Mouse (Mus musculus) liver, embryonic 15.5 days (tissue): ENCODE results near the gene Xlr3a. TPM values are rescaled to one million over a fixed set of nuclear protein-coding genes. Genes with fewer than 3 reads are reported as not detected.

Source experiments
- ATAC-seq: fragments of 200-750 bp; cut with Nextera tagmentation; 2 replicates; pipeline ENCODE4 v1.8.0; 2017; ENCODE audit warnings: moderate number of reproducible peaks, mild to moderate bottlenecking, moderate library complexity; ENCODE audit not compliant: insufficient read depth
- H3K27ac ChIP-seq: fragments of 300-500 bp; sonication (generic); replicated peaks from 2 replicates; pipeline ENCODE4 v1.5.1; 2015; ENCODE audit warnings: mild to moderate bottlenecking, inconsistent platforms
- H3K27me3 ChIP-seq: fragments of 300-500 bp; sonication (generic); 2 replicates; pipeline ENCODE4 v1.6.1; 2015; ENCODE audit warnings: mild to moderate bottlenecking, inconsistent platforms
- H3K36me3 ChIP-seq: fragments of 300-500 bp; sonication (generic); replicated peaks from 2 replicates; pipeline ENCODE4 v1.6.1; 2015; ENCODE audit warnings: moderate library complexity, mild to moderate bottlenecking, inconsistent platforms
- H3K4me1 ChIP-seq: fragments of 300-500 bp; sonication (generic); replicated peaks from 2 replicates; pipeline ENCODE4 v1.6.1; 2015; ENCODE audit warnings: inconsistent platforms
- H3K4me2 ChIP-seq: fragments of 300-500 bp; sonication (generic); 2 replicates; pipeline ENCODE4 v1.6.1; 2015; ENCODE audit warnings: moderate library complexity, mild to moderate bottlenecking, inconsistent platforms
- H3K4me3 ChIP-seq: fragments of 300-500 bp; sonication (generic); replicated peaks from 2 replicates; pipeline ENCODE4 v1.5.1; 2015; ENCODE audit warnings: mild to moderate bottlenecking, inconsistent platforms
- H3K9ac ChIP-seq: fragments of 300-500 bp; sonication (generic); 2 replicates; pipeline ENCODE4 v1.6.1; 2015; ENCODE audit warnings: moderate library complexity, mild to moderate bottlenecking, inconsistent platforms
- H3K9me3 ChIP-seq: fragments of 300-500 bp; sonication (generic); replicated peaks from 2 replicates; pipeline ENCODE4 v1.6.1; 2016; ENCODE audit warnings: inconsistent platforms
- WGBS: fragments of 180-500 bp; shearing (Covaris S2); methylation state at CpG from one replicate; pipeline ENCODE4 v1.1.7; 2015; ENCODE audit warnings: mixed read lengths; ENCODE audit not compliant: insufficient replicate concordance; 5-methylcytosine and 5-hydroxymethylcytosine counted together
- polyA plus RNA-seq: library from polyadenylated mRNA; unstranded; fragments of >200 nt; fragmentation: Nextera tagmentation; extraction: Ambion mirVana; gene quantifications from 2 replicates; pipeline ENCODE4 v1.2.1, GENCODE M21; 2015

Xlr3a gene
- polyA plus RNA-seq, 1 experiment from 2014 or later, result 2.4 TPM

- H3K4me3 ChIP-seq, result no peak overlapping the region
- peak; percentile 67 for ATAC-seq
- H3K9me3 ChIP-seq, result no peaks in the 10 kb centered on the region
- no peak overlapping the region for H3K27ac ChIP-seq
- no peaks in the 10 kb centered on the region for H3K36me3 ChIP-seq
- 13% methylated on average over 14 of the region's 14 CpGs for WGBS
- H3K27me3 ChIP-seq, result no peaks in the 10 kb centered on the region
- peak overlapping the region; percentile 25 for H3K4me2 ChIP-seq
- H3K4me1 ChIP-seq, result no peaks in the 10 kb centered on the region
- H3K9ac ChIP-seq, result no peak overlapping the region
Measured at GRCm38 (mm10) chrX:73053860-73054563, 42.9 kb downstream of the Xlr3a start.

- Histone ChIP-seq H3K27ac (no peak overlapping the region), H3K4me3 (no peak overlapping the region), H3K27me3 (peaks cover 7% of the 10 kb centered on the region; the same call in 1 of the 2 replicates), H3K9ac (no peak overlapping the region), H3K4me1 (no peaks in the 10 kb centered on the region), H3K4me2 (no peak overlapping the region), H3K9me3 (no peaks in the 10 kb centered on the region), H3K36me3 (no peaks in the 10 kb centered on the region)
- no peak for ATAC-seq
- 60% methylated on average over 12 of the region's 12 CpGs for WGBS
Measured at GRCm38 (mm10) chrX:73039666-73040065, 57.2 kb downstream of the Xlr3a start.

- Histone ChIP-seq H3K4me3 (no peak overlapping the region), H3K27me3 (peaks cover 7% of the 10 kb centered on the region; the same call in 1 of the 2 replicates), H3K9me3 (no peaks in the 10 kb centered on the region), H3K4me2 (no peak overlapping the region), H3K36me3 (no peaks in the 10 kb centered on the region), H3K27ac (no peak overlapping the region), H3K9ac (no peak overlapping the region), H3K4me1 (no peaks in the 10 kb centered on the region)
- 58% methylated on average over 8 of the region's 8 CpGs for WGBS
- no peak for ATAC-seq
Measured at GRCm38 (mm10) chrX:73038831-73039230, 58.1 kb downstream of the Xlr3a start.

- 49% methylated on average over 1 of the region's 1 CpGs for WGBS
- Histone ChIP-seq H3K36me3 (no peaks in the 10 kb centered on the region), H3K9ac (no peak within 1 kb of the TSS), H3K27me3 (peaks cover 7% of the 10 kb centered on the region; the same call in 1 of the 2 replicates), H3K4me3 (no peak within 1 kb of the TSS), H3K9me3 (no peaks in the 10 kb centered on the region), H3K4me2 (no peak within 1 kb of the TSS), H3K4me1 (no peaks in the 10 kb centered on the region), H3K27ac (no peak within 1 kb of the TSS)
- ATAC-seq, result no peak
Measured at GRCm38 (mm10) chrX:73037003-73037402, 59.9 kb downstream of the Xlr3a start, which contains the start of gene Pnma5. Gene Pnma5, minus strand, starts transcription at chrX:73037103.

Other genes starting within 250 kb of the Xlr3a start
- 21.0 and 25.5 TPM in 2 replicates for gene Cetn2, start 178.7 kb downstream of the Xlr3a start, polyA plus RNA-seq
- gene Nsdhl, start 178.5 kb downstream of the Xlr3a start, polyA plus RNA-seq, result 26.1 and 26.7 TPM in 2 replicates
- gene Zfp185, start 109.8 kb downstream of the Xlr3a start, polyA plus RNA-seq, result 1.2 TPM in 2 replicates
- 0.06 TPM in 1 of 2 replicates, not detected in the other for gene Pnma5, start 60.0 kb downstream of the Xlr3a start, polyA plus RNA-seq
- gene Pnma3, start 32.3 kb downstream of the Xlr3a start, polyA plus RNA-seq, result not detected in 2 replicates
- 0.68 and 1.4 TPM in 2 replicates for gene Xlr4a, start 14.6 kb downstream of the Xlr3a start, polyA plus RNA-seq
- gene Gm14685, start 20.0 kb upstream of the Xlr3a start, polyA plus RNA-seq, result 0.12 and 0.17 TPM in 2 replicates
- not detected in 2 replicates for gene Xlr5b, start 51.7 kb upstream of the Xlr3a start, polyA plus RNA-seq
- gene DXBay18, start 52.4 kb upstream of the Xlr3a start, polyA plus RNA-seq, result 0.12 and 0.28 TPM in 2 replicates
- gene Spin2d, start 79.9 kb upstream of the Xlr3a start, polyA plus RNA-seq, result not detected in 2 replicates
- gene Xlr3b, start 95.1 kb upstream of the Xlr3a start, polyA plus RNA-seq, result 2.1 and 2.2 TPM in 2 replicates
- 1.4 and 1.7 TPM in 2 replicates for gene Xlr4b, start 117.2 kb upstream of the Xlr3a start, polyA plus RNA-seq
- 3.2 and 3.5 TPM in 2 replicates for gene F8a, start 131.2 kb upstream of the Xlr3a start, polyA plus RNA-seq
- 0.26 and 0.71 TPM in 2 replicates for gene Xlr4c, start 146.0 kb upstream of the Xlr3a start, polyA plus RNA-seq
- gene Xlr3c, start 168.3 kb upstream of the Xlr3a start, polyA plus RNA-seq, result 0.08 TPM in 1 of 2 replicates, not detected in the other
- gene Xlr5a, start 195.9 kb upstream of the Xlr3a start, polyA plus RNA-seq, result not detected in 2 replicates
- not detected in 2 replicates for gene Xlr5c, start 195.9 kb upstream of the Xlr3a start, polyA plus RNA-seq
- gene Gm45015, start 239.7 kb upstream of the Xlr3a start, polyA plus RNA-seq, result not detected in 2 replicates
- 2.2 and 2.5 TPM in 2 replicates for gene Zfp275, start 245.5 kb upstream of the Xlr3a start, polyA plus RNA-seq